Mouse (Mus musculus) brown adipose tissue, adult 24 weeks (tissue): ENCODE measurements around the gene Slc13a4. TPM values are rescaled to one million over a fixed set of nuclear protein-coding genes. Genes with fewer than 3 reads are reported as not detected.

ENCODE experiments used
- H3K27ac ChIP-seq: fragments of 200-500 bp; replicated peaks from 2 replicates; pipeline ENCODE4 v1.5.1; 2012; ENCODE audit warnings: low read depth, mild to moderate bottlenecking, low read length
- H3K4me1 ChIP-seq: fragments of 200-500 bp; 2 replicates; pipeline ENCODE4 v1.6.1; 2012; ENCODE audit warnings: low read length, mixed read lengths; ENCODE audit not compliant: control insufficient read depth, insufficient read depth, insufficient read length
- H3K4me3 ChIP-seq: fragments of 200-500 bp; 2 replicates; pipeline ENCODE4 v1.5.1; 2012; ENCODE audit warnings: low read depth, mild to moderate bottlenecking, low read length, moderate library complexity; ENCODE audit not compliant: insufficient read depth
- polyA plus RNA-seq: library from polyadenylated mRNA; stranded (reverse); fragments of >200 nt; gene quantifications from 2 replicates; pipeline ENCODE4 v1.2.4, GENCODE M21; 2012; ENCODE audit not compliant: missing spikeins, insufficient read depth, insufficient read length

The Slc13a4 gene
- polyA plus RNA-seq, 1 experiment, result not detected

GRCm38 (mm10) chr6:35324306-35324705 lies 16.4 kb upstream of the Slc13a4 start:
- Histone ChIP-seq H3K27ac (no peak overlapping the region), H3K4me3 (no peak overlapping the region), H3K4me1 (no peaks in the 10 kb centered on the region)

- H3K27ac ChIP-seq, result no peak overlapping the region
- H3K4me1 ChIP-seq, result no peaks in the 10 kb centered on the region
- H3K4me3 ChIP-seq, result no peak overlapping the region
These were observed 15.1 kb upstream of the Slc13a4 start for GRCm38 (mm10) chr6:35323046-35323445.

- Histone ChIP-seq H3K27ac (no peak overlapping the region), H3K4me1 (no peaks in the 10 kb centered on the region), H3K4me3 (no peak overlapping the region)
These were observed 13.2 kb upstream of the Slc13a4 start for GRCm38 (mm10) chr6:35321105-35321504.

GRCm38 (mm10) chr6:35319850-35320249 lies 11.9 kb upstream of the Slc13a4 start:
- Histone ChIP-seq H3K4me1 (no peaks in the 10 kb centered on the region), H3K27ac (no peak overlapping the region), H3K4me3 (no peak overlapping the region)

- Histone ChIP-seq H3K27ac (no peak overlapping the region), H3K4me3 (no peak overlapping the region), H3K4me1 (no peaks in the 10 kb centered on the region)
These were observed 5.6 kb upstream of the Slc13a4 start for GRCm38 (mm10) chr6:35313520-35313919.

- Histone ChIP-seq H3K4me1 (no peaks in the 10 kb centered on the region), H3K4me3 (no peak overlapping the region), H3K27ac (no peak overlapping the region)
These were observed 1.5 kb upstream of the Slc13a4 start for GRCm38 (mm10) chr6:35309406-35309805.

- H3K4me3 ChIP-seq, result no peak overlapping the region
- no peaks in the 10 kb centered on the region for H3K4me1 ChIP-seq
- H3K27ac ChIP-seq, result no peak overlapping the region
These were observed 795 bp downstream of the Slc13a4 start for GRCm38 (mm10) chr6:35307136-35307535.

- Histone ChIP-seq H3K4me1 (no peaks in the 10 kb centered on the region), H3K27ac (no peak overlapping the region), H3K4me3 (no peak overlapping the region)
These were observed 4.5 kb downstream of the Slc13a4 start for GRCm38 (mm10) chr6:35303355-35303900.

GRCm38 (mm10) chr6:35302581-35302980 lies 5.3 kb downstream of the Slc13a4 start:
- Histone ChIP-seq H3K27ac (no peak overlapping the region), H3K4me3 (no peak overlapping the region), H3K4me1 (no peaks in the 10 kb centered on the region)

GRCm38 (mm10) chr6:35298323-35298722 lies 9.6 kb downstream of the Slc13a4 start:
- Histone ChIP-seq H3K4me3 (no peak overlapping the region), H3K4me1 (no peaks in the 10 kb centered on the region), H3K27ac (no peak overlapping the region)

GRCm38 (mm10) chr6:35297516-35298227 lies 10.3 kb downstream of the Slc13a4 start:
- Histone ChIP-seq H3K4me3 (no peak overlapping the region), H3K27ac (no peak overlapping the region), H3K4me1 (no peaks in the 10 kb centered on the region)

- Histone ChIP-seq H3K4me1 (no peaks in the 10 kb centered on the region), H3K4me3 (no peak overlapping the region), H3K27ac (no peak overlapping the region)
These were observed 10.9 kb downstream of the Slc13a4 start for GRCm38 (mm10) chr6:35297001-35297400.

GRCm38 (mm10) chr6:35294964-35295363 lies 13.0 kb downstream of the Slc13a4 start:
- H3K27ac ChIP-seq, result no peak overlapping the region
- H3K4me3 ChIP-seq, result no peak overlapping the region
- no peaks in the 10 kb centered on the region for H3K4me1 ChIP-seq

GRCm38 (mm10) chr6:35289676-35290075 lies 18.3 kb downstream of the Slc13a4 start:
- H3K4me1 ChIP-seq, result no peaks in the 10 kb centered on the region; the same call in 1 of the 2 replicates
- H3K27ac ChIP-seq, result no peak overlapping the region
- no peak overlapping the region for H3K4me3 ChIP-seq

- no peak overlapping the region for H3K27ac ChIP-seq
- H3K4me1 ChIP-seq, result no peaks in the 10 kb centered on the region; the same call in 1 of the 2 replicates
- H3K4me3 ChIP-seq, result no peak overlapping the region
These were observed 19.0 kb downstream of the Slc13a4 start for GRCm38 (mm10) chr6:35288920-35289319.

- no peak overlapping the region for H3K27ac ChIP-seq
- H3K4me1 ChIP-seq, result no peaks in the 10 kb centered on the region; the same call in 1 of the 2 replicates
- H3K4me3 ChIP-seq, result no peak overlapping the region
These were observed 19.7 kb downstream of the Slc13a4 start for GRCm38 (mm10) chr6:35288114-35288761.
